Mouse (Mus musculus): ENCODE measurements around the gene C2cd2l. TPM values are rescaled to one million over a fixed set of nuclear protein-coding genes. Genes with fewer than 3 reads are reported as not detected.
"Not testable (repeated sequence)": the region's sequence is repeated elsewhere in the genome, so short reads cannot be mapped to it uniquely, and the experiment has no call there.

Gene C2cd2l
- 7.9 and 10.1 TPM in 2 replicates for polyA plus RNA-seq (2015; fragmentation: Nextera tagmentation; extraction: Ambion mirVana)

GRCm38 (mm10) chr9:44319887-44320798 lies at the start of gene C2cd2l:
Gene C2cd2l (minus strand): TSS chr9:44320285.
- peak within 1 kb of the TSS; percentile 81 for H3K9ac ChIP-seq
- ATAC-seq (ENCODE audit: insufficient read depth, low FRiP score, low read depth), result peak; percentile 99
- H3K4me2 ChIP-seq, result peak within 1 kb of the TSS; percentile 88
- H3K36me3 ChIP-seq, result peaks cover 5% of the 10 kb centered on the region
- H3K27ac ChIP-seq, result peak within 1 kb of the TSS; percentile 76
- H3K9me3 ChIP-seq, result no peaks in the 10 kb centered on the region
- WGBS, result under 1% methylated on average over 62 of the region's 67 CpGs
- H3K27me3 ChIP-seq (replicated peaks), result no peaks in the 10 kb centered on the region
- peak within 1 kb of the TSS; percentile 98 for H3K4me3 ChIP-seq (replicated peaks)
- peaks cover 30% of the 10 kb centered on the region for H3K4me1 ChIP-seq

GRCm38 (mm10) chr9:44364480-44364879 lies 44.4 kb upstream of the C2cd2l start:
- no peak for ATAC-seq (ENCODE audit: insufficient read depth, low FRiP score, low read depth)
- WGBS, result 59% methylated on average over 3 of the region's 3 CpGs
- Histone ChIP-seq H3K4me3 (replicated peaks) (no peak overlapping the region), H3K27me3 (replicated peaks) (no peaks in the 10 kb centered on the region), H3K36me3 (peaks cover under 1% of the 10 kb centered on the region; the same call in 1 of the 2 replicates), H3K4me1 (peaks cover 7% of the 10 kb centered on the region; the same call in 1 of the 2 replicates), H3K9ac (no peak overlapping the region), H3K4me2 (no peak overlapping the region), H3K9me3 (no peaks in the 10 kb centered on the region), H3K27ac (no peak overlapping the region)

- H3K9ac ChIP-seq; H3K4me1 ChIP-seq; H3K9me3 ChIP-seq; ATAC-seq (ENCODE audit: insufficient read depth, low FRiP score, low read depth); H3K27me3 ChIP-seq (replicated peaks): not testable (repeated sequence)
- Histone ChIP-seq H3K36me3 (peaks cover 15% of the 10 kb centered on the region), H3K4me2 (peak overlapping the region; percentile 68), H3K4me3 (replicated peaks) (peak overlapping the region; percentile 94), H3K27ac (peak overlapping the region; percentile 74)
- 37% methylated on average over 4 of the region's 4 CpGs for WGBS
Measured at GRCm38 (mm10) chr9:44361931-44362330, 41.8 kb upstream of the C2cd2l start.

- Histone ChIP-seq H3K27me3 (replicated peaks) (no peaks in the 10 kb centered on the region), H3K9ac (peak within 1 kb of the TSS; percentile 84), H3K27ac (peak within 1 kb of the TSS; percentile 74), H3K36me3 (peaks cover 20% of the 10 kb centered on the region), H3K4me3 (replicated peaks) (peak within 1 kb of the TSS; percentile 94), H3K4me2 (peak within 1 kb of the TSS; percentile 68), H3K4me1 (peaks cover 7% of the 10 kb centered on the region; the same call in 1 of the 2 replicates), H3K9me3 (no peaks in the 10 kb centered on the region)
- peak; percentile 90 for ATAC-seq (ENCODE audit: insufficient read depth, low FRiP score, low read depth)
- 1% methylated on average over 44 of the region's 44 CpGs for WGBS
Measured at GRCm38 (mm10) chr9:44361190-44361917, 41.3 kb upstream of the C2cd2l start, which contains the start of gene Vps11. Gene Vps11 (minus strand): TSS chr9:44361670.

- WGBS, result 71% methylated on average over 4 of the region's 4 CpGs
- peaks cover 60% of the 10 kb centered on the region for H3K36me3 ChIP-seq
- no peak overlapping the region for H3K4me3 ChIP-seq (replicated peaks)
- H3K4me2 ChIP-seq, result no peak overlapping the region
- H3K27me3 ChIP-seq (replicated peaks), result no peaks in the 10 kb centered on the region
- H3K9ac ChIP-seq, result no peak overlapping the region
- H3K27ac ChIP-seq, result no peak overlapping the region
- H3K4me1 ChIP-seq, result peaks cover 7% of the 10 kb centered on the region; the same call in 1 of the 2 replicates
- no peaks in the 10 kb centered on the region for H3K9me3 ChIP-seq
- no peak for ATAC-seq (ENCODE audit: insufficient read depth, low FRiP score, low read depth)
Measured at GRCm38 (mm10) chr9:44357207-44357606, 37.1 kb upstream of the C2cd2l start.

GRCm38 (mm10) chr9:44353142-44353541 lies 33.1 kb upstream of the C2cd2l start:
- no peaks in the 10 kb centered on the region for H3K4me1 ChIP-seq

GRCm38 (mm10) chr9:44352337-44352736 lies 32.3 kb upstream of the C2cd2l start:
- Histone ChIP-seq H3K27ac (no peak overlapping the region), H3K4me3 (replicated peaks) (no peak overlapping the region), H3K4me2 (no peak overlapping the region), H3K4me1 (no peaks in the 10 kb centered on the region), H3K9me3 (no peaks in the 10 kb centered on the region), H3K36me3 (peaks cover 90% of the 10 kb centered on the region), H3K9ac (no peak overlapping the region), H3K27me3 (replicated peaks) (no peaks in the 10 kb centered on the region)
- 85% methylated on average over 10 of the region's 10 CpGs for WGBS
- ATAC-seq (ENCODE audit: insufficient read depth, low FRiP score, low read depth), result no peak

More at GRCm38 (mm10) chr9:44353142-44353541, 33.1 kb upstream of the C2cd2l start:
- peaks cover 83% of the 10 kb centered on the region for H3K36me3 ChIP-seq
- H3K9ac ChIP-seq, result no peak overlapping the region
- H3K27me3 ChIP-seq (replicated peaks), result no peaks in the 10 kb centered on the region
- 92% methylated on average over 6 of the region's 6 CpGs for WGBS
- ATAC-seq (ENCODE audit: insufficient read depth, low FRiP score, low read depth), result no peak
- no peak overlapping the region for H3K4me2 ChIP-seq
- no peak overlapping the region for H3K4me3 ChIP-seq (replicated peaks)
- H3K27ac ChIP-seq, result no peak overlapping the region
- H3K9me3 ChIP-seq, result no peaks in the 10 kb centered on the region

- no peak for ATAC-seq (ENCODE audit: insufficient read depth, low FRiP score, low read depth)
- 89% methylated on average over 4 of the region's 4 CpGs for WGBS
- H3K36me3 ChIP-seq, result peaks cover 81% of the 10 kb centered on the region
Measured at GRCm38 (mm10) chr9:44351396-44351795, 31.3 kb upstream of the C2cd2l start.

GRCm38 (mm10) chr9:44348546-44348945 lies 28.5 kb upstream of the C2cd2l start:
- no peaks in the 10 kb centered on the region for H3K27me3 ChIP-seq (replicated peaks)
- H3K36me3 ChIP-seq, result peaks cover 54% of the 10 kb centered on the region
- WGBS, result 97% methylated on average over 4 of the region's 4 CpGs
- H3K4me2 ChIP-seq, result no peak overlapping the region
- H3K9me3 ChIP-seq, result no peaks in the 10 kb centered on the region
- ATAC-seq (ENCODE audit: insufficient read depth, low FRiP score, low read depth), result no peak
- H3K4me1 ChIP-seq, result no peaks in the 10 kb centered on the region; the same call in 1 of the 2 replicates
- no peak overlapping the region for H3K9ac ChIP-seq
- no peak overlapping the region for H3K27ac ChIP-seq
- H3K4me3 ChIP-seq (replicated peaks), result no peak overlapping the region

More at GRCm38 (mm10) chr9:44351396-44351795, 31.3 kb upstream of the C2cd2l start:
- H3K4me1 ChIP-seq, result no peaks in the 10 kb centered on the region
- H3K4me2 ChIP-seq, result no peak overlapping the region
- no peak overlapping the region for H3K9ac ChIP-seq
- no peak overlapping the region for H3K27ac ChIP-seq
- H3K9me3 ChIP-seq, result no peaks in the 10 kb centered on the region
- no peaks in the 10 kb centered on the region for H3K27me3 ChIP-seq (replicated peaks)
- H3K4me3 ChIP-seq (replicated peaks), result no peak overlapping the region

- Histone ChIP-seq H3K9ac (no peak overlapping the region), H3K4me3 (replicated peaks) (no peak overlapping the region), H3K27ac (no peak overlapping the region), H3K27me3 (replicated peaks) (no peaks in the 10 kb centered on the region), H3K4me2 (no peak overlapping the region), H3K4me1 (peaks cover 9% of the 10 kb centered on the region), H3K36me3 (peaks cover 45% of the 10 kb centered on the region), H3K9me3 (no peaks in the 10 kb centered on the region)
- no peak for ATAC-seq (ENCODE audit: insufficient read depth, low FRiP score, low read depth)
- WGBS, result 91% methylated on average over 4 of the region's 4 CpGs
Measured at GRCm38 (mm10) chr9:44347621-44348020, 27.5 kb upstream of the C2cd2l start.

GRCm38 (mm10) chr9:44347166-44347565 lies 27.1 kb upstream of the C2cd2l start:
- H3K9ac ChIP-seq, result no peak overlapping the region
- no peak overlapping the region for H3K27ac ChIP-seq
- ATAC-seq (ENCODE audit: insufficient read depth, low FRiP score, low read depth), result no peak
- WGBS, result 93% methylated on average over 9 of the region's 9 CpGs
- H3K4me3 ChIP-seq (replicated peaks), result no peak overlapping the region
- peaks cover 41% of the 10 kb centered on the region for H3K36me3 ChIP-seq
- H3K9me3 ChIP-seq, result no peaks in the 10 kb centered on the region
- peaks cover 11% of the 10 kb centered on the region for H3K4me1 ChIP-seq
- H3K27me3 ChIP-seq (replicated peaks), result no peaks in the 10 kb centered on the region
- H3K4me2 ChIP-seq, result no peak overlapping the region
